Mouse (Mus musculus) erythroblast, embryonic 14.5 days (primary cell): ENCODE data around the gene Hbs1l.

Source experiments
- GATA1 ChIP-seq: IDR thresholded peaks from 2 replicates; pipeline ENCODE4 v1.6.1; 2012; ENCODE audit warnings: low read length, inconsistent platforms, mixed read lengths
- TAL1 ChIP-seq: IDR thresholded peaks from 3 replicates; pipeline ENCODE4 v1.6.1; 2012; ENCODE audit warnings: low read length, inconsistent platforms, mixed read lengths

- TF ChIP-seq TAL1: no peak
- TF ChIP-seq GATA1: no peak
These were observed 67.5 kb downstream of the Hbs1l start for GRCm38 (mm10) chr10:21363297-21363696.
